Mouse (Mus musculus): ENCODE data around the gene Cfap74. TPM values are rescaled to one million over a fixed set of nuclear protein-coding genes. Genes with fewer than 3 reads are reported as not detected.

The Cfap74 gene
- polyA plus RNA-seq, 1 experiment from 2014 or later = 1.8 TPM

GRCm38 (mm10) chr4:155510981-155511380, 102.0 kb downstream of the Cfap74 start:
- no peak overlapping the region for H3K4me3 ChIP-seq
- no peaks in the 10 kb centered on the region for H3K9me3 ChIP-seq
- H3K4me2 ChIP-seq = no peak overlapping the region
- peaks cover 1% of the 10 kb centered on the region; the same call in 1 of the 2 replicates for H3K36me3 ChIP-seq
- no peak for ATAC-seq (ENCODE audit: borderline replicate concordance, extremely low read depth, low FRiP score, low TSS enrichment)
- H3K4me1 ChIP-seq = no peaks in the 10 kb centered on the region; the same call in 1 of the 2 replicates
- H3K27ac ChIP-seq = no peak overlapping the region
- H3K27me3 ChIP-seq = no peaks in the 10 kb centered on the region
- WGBS = 90% methylated on average over 1 of the region's 1 CpGs
- no peak overlapping the region for H3K9ac ChIP-seq

DNA sequence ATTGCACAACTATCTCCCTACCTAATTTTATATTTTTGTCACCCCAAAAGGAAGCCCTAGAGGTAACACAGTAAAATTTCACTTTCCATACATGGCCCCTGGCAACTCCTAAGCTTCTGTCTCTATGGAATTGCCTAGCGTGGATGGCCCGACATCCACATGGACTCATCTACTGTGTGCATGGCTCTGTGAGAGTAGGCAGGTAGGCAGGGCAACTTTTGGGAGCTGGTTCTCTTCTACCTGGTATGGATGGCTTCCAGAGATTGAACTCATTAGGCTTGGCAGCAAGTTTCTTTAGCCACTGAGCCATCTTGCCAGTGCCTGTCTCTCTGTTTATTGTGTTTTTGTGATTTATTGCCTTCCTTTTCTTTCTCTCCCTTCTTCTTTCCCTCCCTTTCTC, 105.8 kb downstream of the Cfap74 start:
- WGBS = 90% methylated on average over 2 of the region's 2 CpGs
- Histone ChIP-seq H3K27me3 (no peaks in the 10 kb centered on the region), H3K9me3 (no peaks in the 10 kb centered on the region), H3K4me2 (no peak overlapping the region), H3K4me3 (no peak overlapping the region), H3K4me1 (no peaks in the 10 kb centered on the region; the same call in 1 of the 2 replicates), H3K36me3 (peaks cover 11% of the 10 kb centered on the region; the same call in 1 of the 2 replicates), H3K9ac (no peak overlapping the region), H3K27ac (no peak overlapping the region)
- no peak for ATAC-seq (ENCODE audit: borderline replicate concordance, extremely low read depth, low FRiP score, low TSS enrichment)

Other genes with a start within 250 kb of the Cfap74 start
- 16.1 and 16.9 TPM in 2 replicates for gene Ski, start 186.6 kb upstream of the Cfap74 start, polyA plus RNA-seq (2015; fragmentation: Nextera tagmentation; extraction: Ambion mirVana)
- 83.4 and 83.5 TPM in 2 replicates for gene Faap20, start 159.4 kb upstream of the Cfap74 start, polyA plus RNA-seq (2015; fragmentation: Nextera tagmentation; extraction: Ambion mirVana)
- 15.8 and 16.8 TPM in 2 replicates for gene Prkcz, start 47.8 kb upstream of the Cfap74 start, polyA plus RNA-seq (2015; fragmentation: Nextera tagmentation; extraction: Ambion mirVana)
- 0.07 TPM in 1 of 2 replicates, not detected in the other for gene Gabrd, start 11.1 kb upstream of the Cfap74 start, polyA plus RNA-seq (2015; fragmentation: Nextera tagmentation; extraction: Ambion mirVana)
- 0.18 and 0.27 TPM in 2 replicates for gene Tmem52, start 59.9 kb downstream of the Cfap74 start, polyA plus RNA-seq (2015; fragmentation: Nextera tagmentation; extraction: Ambion mirVana)
- 527 and 534 TPM in 2 replicates for gene Gnb1, start 82.2 kb downstream of the Cfap74 start, polyA plus RNA-seq (2015; fragmentation: Nextera tagmentation; extraction: Ambion mirVana)
- gene Nadk, start 153.2 kb downstream of the Cfap74 start, polyA plus RNA-seq (2015; fragmentation: Nextera tagmentation; extraction: Ambion mirVana) = 76.3 and 77.6 TPM in 2 replicates
- 6.4 and 6.5 TPM in 2 replicates for gene Slc35e2, start 192.2 kb downstream of the Cfap74 start, polyA plus RNA-seq (2015; fragmentation: Nextera tagmentation; extraction: Ambion mirVana)
- gene Cdk11b, start 215.7 kb downstream of the Cfap74 start, polyA plus RNA-seq (2015; fragmentation: Nextera tagmentation; extraction: Ambion mirVana) = 50.2 and 53.6 TPM in 2 replicates
- gene Gm10563, start 236.2 kb downstream of the Cfap74 start, polyA plus RNA-seq (2015; fragmentation: Nextera tagmentation; extraction: Ambion mirVana) = not detected in 2 replicates
- gene Mmp23, start 244.2 kb downstream of the Cfap74 start, polyA plus RNA-seq (2015; fragmentation: Nextera tagmentation; extraction: Ambion mirVana) = 41.7 and 47.8 TPM in 2 replicates

Data from lung, embryonic 15.5 days (tissue).